Mouse (Mus musculus) heart, adult 2 months (tissue): ENCODE measurements around the gene Atcay. TPM values are rescaled to one million over a fixed set of nuclear protein-coding genes. Genes with fewer than 3 reads are reported as not detected.
"Not testable (repeated sequence)": the region's sequence is repeated elsewhere in the genome, so short reads cannot be mapped to it uniquely, and the experiment has no call there.

Source experiments
- DNase-seq, 2 experiments: peaks; one replicate each; pipeline ENCODE4 v3.0.0; 2021
- H3K27ac ChIP-seq: fragments of 200-600 bp; 2 replicates; pipeline ENCODE4 v1.8.1; 2022
- H3K27me3 ChIP-seq: fragments of 200-500 bp; 2 replicates; pipeline ENCODE4 v1.6.1; 2012; ENCODE audit warnings: mild to moderate bottlenecking, low read length, inconsistent platforms, mixed read lengths; ENCODE audit not compliant: control insufficient read depth, insufficient read depth
- H3K36me3 ChIP-seq: fragments of 200-500 bp; 2 replicates; pipeline ENCODE4 v1.6.1; 2012; ENCODE audit warnings: low read length, inconsistent platforms; ENCODE audit not compliant: control insufficient read depth, insufficient read depth
- H3K4me1 ChIP-seq: fragments of 200-500 bp; 2 replicates; pipeline ENCODE4 v1.6.1; 2011; ENCODE audit warnings: low read length; ENCODE audit not compliant: control insufficient read depth, insufficient read depth
- H3K4me3 ChIP-seq: fragments of 200-600 bp; 2 replicates; pipeline ENCODE4 v1.8.1; 2022
- H3K79me2 ChIP-seq: fragments of 200-500 bp; replicated peaks from 2 replicates; pipeline ENCODE4 v1.6.1; 2012; ENCODE audit warnings: mild to moderate bottlenecking, inconsistent platforms, low read length, moderate library complexity, mixed read lengths; ENCODE audit not compliant: control insufficient read depth, insufficient read depth
- H3K9ac ChIP-seq: fragments of 200-500 bp; 2 replicates; pipeline ENCODE4 v1.6.1; 2012; ENCODE audit warnings: low read depth, mild to moderate bottlenecking, control low read depth, inconsistent platforms, low read length, mixed read lengths
- CTCF ChIP-seq: fragments of 200-600 bp; IDR thresholded peaks from 2 replicates; pipeline ENCODE4 v1.8.1; 2022; ENCODE audit warnings: antibody characterized with exemption, mild to moderate bottlenecking, moderate library complexity
- EP300 ChIP-seq: fragments of 200-500 bp; IDR thresholded peaks from 2 replicates; pipeline ENCODE4 v1.6.1; 2011; ENCODE audit warnings: low read depth, low read length, control low read depth; ENCODE audit not compliant: insufficient read depth
- POLR2A ChIP-seq: fragments of 200-500 bp; IDR thresholded peaks from 2 replicates; pipeline ENCODE4 v1.6.1; 2011; ENCODE audit warnings: mild to moderate bottlenecking, low read depth, low read length, control low read depth; ENCODE audit not compliant: insufficient read depth
- WGBS: fragments of 180-500 bp; shearing (Covaris S2); methylation state at CpG from one replicate; pipeline ENCODE4 v1.1.7; 2018; 5-methylcytosine and 5-hydroxymethylcytosine counted together
- intact Hi-C: fragments of 180-260 bp; cut with DNase I; formaldehyde crosslinking; loops from one replicate; pipeline ENCODE4 v1.15.1; 2025
- polyA plus RNA-seq: library from polyadenylated mRNA; depleted of rRNA; stranded (reverse); fragments of >200 nt; gene quantifications from 2 replicates; pipeline ENCODE4 v1.2.3, GENCODE M21; 2012
- total RNA-seq, 2 experiments: library from RNA; stranded (reverse); gene quantifications; 2 replicates each; pipeline ENCODE4 v1.2.3; 2021

Atcay gene
- total and polyA plus RNA-seq, 3 experiments, result 0.09 to 0.14 TPM; not detected in 1

- no peak for DNase-seq
- 56% methylated on average over 5 of the region's 5 CpGs for WGBS
- no peaks in the 10 kb centered on the region for H3K36me3 ChIP-seq
These were observed 46.8 kb downstream of the Atcay start, which contains the start of gene 4930442H23Rik for GRCm38 (mm10) chr10:81183805-81184204. 4930442H23Rik (minus strand) TSS chr10:81183849.

GRCm38 (mm10) chr10:81182336-81183333 lies 48.0 kb downstream of the Atcay start, which contains the start of gene Dapk3:
Dapk3 (plus strand) TSS chr10:81183005.
- peak; percentile 92 to 97 for DNase-seq
- peak within 1 kb of the TSS; percentile 79 for H3K9ac ChIP-seq
- H3K4me1 ChIP-seq, result peaks cover 12% of the 10 kb centered on the region
- H3K79me2 ChIP-seq, result peaks cover 2% of the 10 kb centered on the region; the same call in 1 of the 2 replicates
- intact Hi-C loops, result no loop called here
- H3K4me3 ChIP-seq, result peak within 1 kb of the TSS; percentile 69
- TF ChIP-seq CTCF (no peak), POLR2A (peak; percentile 93), EP300 (peak; percentile 94)
- H3K27me3 ChIP-seq, result no peaks in the 10 kb centered on the region
- WGBS, result 6% methylated on average over 53 of the region's 53 CpGs
- peak within 1 kb of the TSS; percentile 95 for H3K27ac ChIP-seq
- H3K36me3 ChIP-seq, result peaks cover 3% of the 10 kb centered on the region; the same call in 1 of the 2 replicates

More at GRCm38 (mm10) chr10:81183805-81184204, 46.8 kb downstream of the Atcay start, which contains the start of gene 4930442H23Rik:
- Histone ChIP-seq H3K27me3 (no peaks in the 10 kb centered on the region), H3K27ac (peak within 1 kb of the TSS; percentile 95), H3K9ac (peak within 1 kb of the TSS; percentile 79), H3K79me2 (peaks cover 2% of the 10 kb centered on the region; the same call in 1 of the 2 replicates), H3K4me1 (peaks cover 8% of the 10 kb centered on the region), H3K4me3 (peak within 1 kb of the TSS; percentile 69)
- TF ChIP-seq POLR2A (no peak), EP300 (no peak), CTCF (no peak)
- intact Hi-C loops, result no loop called here

DNA sequence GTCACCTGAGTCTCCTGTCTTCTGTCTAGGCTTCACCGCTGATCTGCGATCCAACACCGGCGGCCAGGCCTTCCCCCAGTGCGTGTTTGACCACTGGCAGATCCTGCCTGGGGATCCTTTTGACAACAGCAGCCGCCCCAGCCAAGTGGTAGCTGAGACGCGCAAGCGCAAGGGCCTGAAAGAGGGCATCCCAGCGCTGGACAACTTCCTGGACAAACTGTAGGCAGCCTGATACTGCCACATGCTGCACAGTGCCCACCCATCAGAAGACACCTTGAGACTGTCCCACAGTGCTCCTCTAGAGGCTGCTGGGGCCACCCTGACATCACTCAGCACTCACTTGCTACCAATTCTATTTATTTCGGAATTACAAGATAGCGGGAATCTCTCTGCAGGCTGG lies 48.8 kb downstream of the Atcay start:
- H3K27me3 ChIP-seq, intact Hi-C loops, H3K4me3 ChIP-seq, DNase-seq, H3K36me3 ChIP-seq, H3K79me2 ChIP-seq, H3K9ac ChIP-seq, H3K27ac ChIP-seq: not testable (repeated sequence)
- 58% methylated on average over 12 of the region's 12 CpGs for WGBS
- peaks cover 15% of the 10 kb centered on the region for H3K4me1 ChIP-seq

- peaks cover 15% of the 10 kb centered on the region for H3K4me1 ChIP-seq
- TF ChIP-seq CTCF, result no peak
- TF ChIP-seq EP300, result no peak
- no peak for TF ChIP-seq POLR2A
These were observed 49.7 kb downstream of the Atcay start for GRCm38 (mm10) chr10:81180946-81181345.

DNA sequence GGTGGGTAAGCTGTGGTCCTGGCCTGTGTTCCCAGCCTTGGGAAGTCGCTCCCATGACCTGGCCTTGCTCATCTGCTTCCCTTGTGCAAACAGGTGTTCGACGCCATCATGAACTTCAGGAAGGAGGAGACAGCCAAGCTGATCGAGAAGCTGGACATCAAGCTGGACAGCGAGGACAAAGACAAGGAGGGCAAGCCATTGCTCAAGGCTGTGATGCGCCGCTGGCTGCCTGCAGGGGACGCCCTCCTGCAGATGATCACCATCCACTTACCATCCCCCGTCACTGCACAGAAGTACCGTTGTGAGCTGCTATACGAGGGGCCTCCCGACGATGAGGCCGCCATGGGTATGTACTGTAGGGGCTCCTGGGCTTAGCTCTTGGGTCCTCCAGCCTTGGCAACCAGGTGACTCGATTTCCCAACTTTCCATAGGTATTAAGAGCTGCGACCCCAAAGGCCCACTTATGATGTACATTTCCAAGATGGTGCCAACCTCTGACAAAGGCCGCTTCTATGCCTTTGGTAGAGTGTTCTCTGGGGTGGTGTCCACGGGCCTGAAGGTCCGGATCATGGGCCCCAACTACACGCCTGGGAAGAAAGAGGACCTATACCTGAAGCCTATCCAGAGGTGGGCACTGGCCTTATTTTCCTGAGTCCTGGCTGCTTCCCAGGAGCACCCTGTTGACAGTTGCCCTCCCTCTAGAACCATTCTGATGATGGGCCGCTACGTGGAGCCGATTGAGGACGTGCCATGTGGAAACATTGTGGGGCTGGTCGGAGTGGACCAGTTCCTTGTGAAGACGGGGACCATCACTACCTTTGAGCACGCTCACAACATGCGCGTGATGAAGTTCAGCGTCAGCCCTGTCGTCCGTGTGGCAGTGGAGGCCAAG lies 50.9 kb downstream of the Atcay start:
- Histone ChIP-seq H3K4me1 (peaks cover 14% of the 10 kb centered on the region), H3K27ac (no peak overlapping the region), H3K36me3 (peaks cover 3% of the 10 kb centered on the region; the same call in 1 of the 2 replicates), H3K9ac (no peak overlapping the region), H3K27me3 (no peaks in the 10 kb centered on the region), H3K4me3 (no peak overlapping the region), H3K79me2 (peaks cover 4% of the 10 kb centered on the region; the same call in 1 of the 2 replicates)
- intact Hi-C loops, result loop anchor here (5.0 to 10.0 kb wide), 2 partner anchors 252 to 435 kb away; partner anchors contain the start of gene Ap3d1
- 0 out of 2 replicates have a peak, but pooled peaks have one; percentile 34 for TF ChIP-seq POLR2A
- no peak for TF ChIP-seq EP300
- 0 out of 2 replicates have a peak, but pooled peaks have one; percentile 14 for TF ChIP-seq CTCF
- WGBS, result 84% methylated on average over 32 of the region's 32 CpGs
- DNase-seq, result no peak

More at GRCm38 (mm10) chr10:81180946-81181345, 49.7 kb downstream of the Atcay start:
- no peak for DNase-seq
- Histone ChIP-seq H3K36me3 (peaks cover 3% of the 10 kb centered on the region; the same call in 1 of the 2 replicates), H3K79me2 (peaks cover 4% of the 10 kb centered on the region; the same call in 1 of the 2 replicates), H3K27me3 (no peaks in the 10 kb centered on the region), H3K4me3 (no peak overlapping the region), H3K9ac (no peak overlapping the region), H3K27ac (no peak overlapping the region)
- intact Hi-C loops, result no loop called here
- WGBS, result 82% methylated on average over 13 of the region's 13 CpGs
